Mouse (Mus musculus): Measurements from ENCODE around the gene Daam1.

DNA sequence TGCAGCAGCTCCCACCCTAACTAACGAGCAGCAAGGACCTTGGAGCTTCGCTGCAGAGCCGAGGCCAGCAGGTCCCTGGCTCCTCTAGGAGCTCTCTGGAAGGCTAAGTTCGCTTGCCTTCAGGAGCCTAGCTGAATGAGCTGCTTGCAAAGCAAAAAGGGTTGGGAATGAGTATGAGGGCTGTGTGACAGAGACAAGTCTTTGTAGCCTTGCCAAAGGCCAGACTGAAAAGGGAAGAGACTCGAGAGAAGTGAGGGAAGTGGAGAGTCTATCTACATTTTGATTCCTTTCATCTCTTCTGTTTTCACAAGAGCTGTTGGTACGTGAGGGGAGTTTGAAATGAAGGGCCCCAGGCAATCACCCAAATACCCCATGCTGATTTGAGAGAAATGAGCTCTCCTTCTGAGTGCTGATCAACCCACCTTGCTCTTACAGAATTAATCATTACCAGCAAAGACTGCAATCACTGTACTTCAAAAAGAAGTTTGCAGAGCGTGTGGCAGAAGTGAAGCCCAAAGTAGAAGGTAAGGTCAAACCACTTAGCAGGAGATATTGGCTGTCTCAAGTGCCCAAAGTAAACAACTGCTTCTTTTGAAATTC lies 145.6 kb downstream of the Daam1 start:
- TF ChIP-seq USF1 (IDR thresholded peaks at IDR 0.05; ENCODE audit: low read depth) (no peak), CEBPB (IDR thresholded peaks at IDR 0.05; ENCODE audit: insufficient read depth, poor library complexity, severe bottlenecking) (no peak), MAX (IDR thresholded peaks at IDR 0.05; ENCODE audit: low read depth) (no peak)
